Mouse (Mus musculus) ES-Bruce4 (cell line): ENCODE data around the gene Miga2. TPM values are rescaled to one million over a fixed set of nuclear protein-coding genes. Genes with fewer than 3 reads are reported as not detected.
"Not testable (repeated sequence)": the region's sequence is repeated elsewhere in the genome, so short reads cannot be mapped to it uniquely, and the experiment has no call there.

Experiments
- H3K27ac ChIP-seq: 2 replicates; pipeline ENCODE4 v1.5.1; 2012; ENCODE audit warnings: low read length, inconsistent platforms; ENCODE audit not compliant: insufficient read depth
- H3K27me3 ChIP-seq: 2 replicates; pipeline ENCODE4 v1.6.1; 2012; ENCODE audit warnings: mild to moderate bottlenecking, low read length, inconsistent platforms; ENCODE audit not compliant: control insufficient read depth, poor library complexity, insufficient read depth, severe bottlenecking
- H3K36me3 ChIP-seq: 2 replicates; pipeline ENCODE4 v1.6.1; 2012; ENCODE audit warnings: inconsistent platforms, mild to moderate bottlenecking, low read length, moderate library complexity; ENCODE audit not compliant: control insufficient read depth, poor library complexity, insufficient read depth, severe bottlenecking
- H3K4me1 ChIP-seq: one replicate; pipeline ENCODE4 v1.8.1; 2011; ENCODE audit warnings: low read length; ENCODE audit not compliant: control insufficient read depth, insufficient read depth
- H3K4me3 ChIP-seq: 2 replicates; pipeline ENCODE4 v1.5.1; 2011; ENCODE audit warnings: low read depth, mild to moderate bottlenecking, low read length
- H3K9ac ChIP-seq: 2 replicates; pipeline ENCODE4 v1.6.1; 2012; ENCODE audit warnings: low read depth, mild to moderate bottlenecking, inconsistent platforms; ENCODE audit not compliant: poor library complexity, severe bottlenecking
- H3K9me3 ChIP-seq: replicated peaks from 2 replicates; pipeline ENCODE4 v1.6.1; 2012; ENCODE audit warnings: mild to moderate bottlenecking, low read length, inconsistent platforms; ENCODE audit not compliant: control insufficient read depth, poor library complexity, insufficient read depth, severe bottlenecking
- CTCF ChIP-seq: IDR thresholded peaks from one replicate; pipeline ENCODE4 v1.8.1; 2011; ENCODE audit warnings: low read depth, low read length
- EP300 ChIP-seq: IDR thresholded peaks from 2 replicates; pipeline ENCODE4 v1.6.1; 2011; ENCODE audit warnings: low read depth, low read length; ENCODE audit not compliant: insufficient read depth
- POLR2A ChIP-seq: IDR thresholded peaks from one replicate; pipeline ENCODE4 v1.8.1; 2011; ENCODE audit warnings: low read length; ENCODE audit not compliant: insufficient read depth
- polyA plus RNA-seq: library from polyadenylated mRNA; stranded (reverse); fragments of >200 nt; gene quantifications from 2 replicates; pipeline ENCODE4 v1.2.4, GENCODE M21; 2011; ENCODE audit warnings: low read depth; ENCODE audit not compliant: missing spikeins, insufficient read depth, insufficient read length

The Miga2 gene
- polyA plus RNA-seq, 1 experiment = 18.6 TPM

DNA sequence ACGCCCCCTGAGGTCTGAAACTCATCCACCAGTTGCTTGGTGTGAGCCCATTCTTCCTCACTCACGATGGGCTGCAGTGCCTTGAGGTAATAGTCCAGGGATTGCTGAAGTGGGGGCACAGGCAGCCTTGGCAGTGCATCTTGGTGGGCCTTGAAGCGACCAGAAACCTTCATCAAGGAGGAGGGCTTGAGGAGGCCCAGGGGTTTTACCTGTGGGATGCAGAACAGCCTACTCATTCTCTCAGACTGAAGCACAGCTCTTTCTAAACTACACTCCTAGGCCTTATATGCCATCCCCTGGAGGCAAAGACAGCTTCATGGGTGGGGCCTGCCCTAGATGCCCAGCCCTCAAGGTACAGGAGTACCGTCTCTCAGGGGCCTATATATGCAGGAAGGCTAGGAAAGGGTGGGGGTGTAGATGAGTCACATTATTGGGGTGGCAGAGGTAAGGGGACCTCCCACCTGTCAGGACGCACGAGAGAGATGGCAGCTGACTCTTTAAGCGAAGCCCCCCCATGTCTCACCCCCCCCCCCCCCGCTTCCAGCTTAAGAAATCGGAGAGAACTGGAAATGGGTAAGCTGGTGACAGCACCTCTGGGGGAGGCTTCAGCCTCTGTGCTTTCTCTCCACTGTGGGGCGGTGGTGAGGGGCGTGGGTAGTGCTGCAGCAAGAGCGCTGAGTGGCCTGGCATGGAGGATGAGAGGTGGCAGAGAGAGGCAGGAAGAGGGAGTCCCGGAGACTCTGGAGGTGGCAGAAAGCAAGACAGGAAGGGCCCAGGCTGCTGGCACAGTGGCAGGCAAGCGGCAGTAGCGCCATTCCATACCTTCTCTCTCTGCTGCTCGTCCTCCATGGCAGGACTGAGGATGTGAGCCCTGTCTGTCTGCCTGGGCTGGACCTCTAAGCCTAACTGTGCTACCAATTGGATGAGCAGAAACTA, 49.3 kb downstream of the Miga2 start:
- Histone ChIP-seq H3K9me3 (no peaks in the 10 kb centered on the region), H3K9ac (no peak overlapping the region), H3K4me3 (no peak overlapping the region), H3K27ac (no peak overlapping the region), H3K4me1 (no peaks in the 10 kb centered on the region), H3K27me3 (no peaks in the 10 kb centered on the region), H3K36me3 (no peaks in the 10 kb centered on the region)
- TF ChIP-seq CTCF = no peak
- no peak for TF ChIP-seq EP300
- TF ChIP-seq POLR2A = no peak

DNA sequence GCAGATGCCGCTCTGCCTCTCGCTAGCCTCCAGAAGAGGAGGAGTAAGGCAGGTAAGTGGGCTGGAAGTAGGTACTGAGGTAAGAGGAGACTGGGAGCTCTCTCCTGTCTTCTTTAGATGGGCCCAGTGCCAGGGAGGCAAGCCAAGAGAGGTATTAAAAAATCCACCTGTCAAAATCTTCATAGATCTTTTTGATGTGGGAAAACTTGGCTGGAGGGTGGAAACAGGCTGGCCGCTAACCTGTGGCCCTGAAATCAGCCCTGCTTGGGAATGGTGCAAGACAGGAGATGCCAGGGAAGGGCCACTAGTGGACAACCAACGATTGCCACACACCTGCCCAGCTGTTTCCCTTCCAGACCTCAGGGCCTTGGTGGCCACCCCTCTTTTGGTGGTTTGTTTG, 50.1 kb downstream of the Miga2 start:
- Histone ChIP-seq H3K9ac (no peak overlapping the region), H3K27me3 (no peaks in the 10 kb centered on the region), H3K36me3 (no peaks in the 10 kb centered on the region), H3K9me3 (no peaks in the 10 kb centered on the region), H3K27ac (no peak overlapping the region), H3K4me1 (no peaks in the 10 kb centered on the region), H3K4me3 (no peak overlapping the region)
- TF ChIP-seq POLR2A (no peak), CTCF (no peak)

DNA sequence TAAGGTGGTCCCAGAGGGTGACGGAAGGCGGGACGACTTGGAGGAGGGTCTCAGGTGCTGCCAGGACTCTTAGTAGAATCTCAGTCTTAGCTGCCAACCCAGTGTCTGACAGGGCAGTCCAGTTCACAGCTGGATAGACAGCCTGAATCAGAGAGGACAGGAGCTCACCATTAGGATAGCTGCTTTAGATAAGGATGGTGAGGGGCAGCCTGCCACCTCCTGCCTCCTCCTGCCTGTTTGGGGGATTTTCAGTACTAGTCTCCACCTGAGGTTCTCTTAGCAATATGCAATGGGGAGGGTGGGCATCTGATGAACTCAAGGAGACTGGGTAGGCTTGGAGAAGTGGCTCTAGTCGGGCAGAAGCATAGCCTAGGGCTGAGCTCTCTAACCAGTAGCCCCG, 50.6 kb downstream of the Miga2 start:
- Histone ChIP-seq H3K9ac (peak overlapping the region; percentile 98), H3K4me3 (peak overlapping the region; percentile 77), H3K27me3 (no peaks in the 10 kb centered on the region), H3K4me1 (no peaks in the 10 kb centered on the region), H3K9me3 (no peaks in the 10 kb centered on the region), H3K27ac (no peak overlapping the region), H3K36me3 (no peaks in the 10 kb centered on the region)
- TF ChIP-seq POLR2A = no peak
- no peak for TF ChIP-seq CTCF
- TF ChIP-seq EP300 = no peak

DNA sequence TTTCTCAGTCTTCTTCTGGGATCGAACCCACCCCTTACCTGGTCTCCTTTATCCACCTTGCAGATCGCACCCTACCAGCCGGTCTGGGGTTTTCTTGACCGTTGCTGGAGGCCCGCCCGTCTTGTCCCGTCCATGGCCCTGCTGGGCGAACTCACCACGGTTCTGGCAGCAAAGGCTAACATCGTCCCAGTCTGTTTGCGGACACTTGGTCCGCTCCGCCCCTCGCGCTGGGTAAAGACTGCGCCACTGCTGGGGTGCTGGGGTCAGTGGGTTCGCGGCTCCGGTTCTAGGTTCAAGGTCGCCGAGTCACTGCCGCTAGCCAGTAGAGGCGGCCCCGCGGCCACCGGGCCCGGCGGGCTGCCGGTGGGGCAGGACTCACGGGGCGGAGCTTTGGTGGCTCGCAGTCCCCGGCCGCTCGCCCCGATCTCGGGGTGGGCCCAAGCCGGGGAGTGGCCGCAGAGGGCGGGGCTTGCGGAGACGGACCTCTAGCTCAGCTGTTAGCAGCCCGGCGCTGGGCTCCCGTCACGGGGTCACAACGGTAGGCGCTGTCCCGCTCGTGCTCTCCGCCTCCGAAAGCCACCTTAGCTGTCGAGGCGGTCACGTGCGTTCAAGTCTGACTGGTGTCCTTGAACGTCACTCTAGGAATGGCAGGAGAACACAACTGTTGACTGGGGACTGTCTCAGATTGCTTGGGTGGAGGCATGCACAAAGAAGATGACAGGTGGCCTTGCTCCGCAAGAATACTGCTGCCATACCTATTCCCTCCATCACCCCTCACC, 51.3 kb downstream of the Miga2 start, which contains the start of gene Crat:
Gene Crat, minus strand, starts transcription at position 657 of the 779 bp plus-strand sequence.
- Histone ChIP-seq H3K27ac (peak within 1 kb of the TSS; percentile 27), H3K4me1 (no peaks in the 10 kb centered on the region), H3K36me3 (no peaks in the 10 kb centered on the region), H3K4me3 (peak within 1 kb of the TSS; percentile 86), H3K9ac (peak within 1 kb of the TSS; percentile 98), H3K9me3 (no peaks in the 10 kb centered on the region), H3K27me3 (no peaks in the 10 kb centered on the region)
- TF ChIP-seq CTCF = no peak
- 0 out of 2 replicates have a peak, but pooled peaks have one; percentile 52 for TF ChIP-seq EP300

DNA sequence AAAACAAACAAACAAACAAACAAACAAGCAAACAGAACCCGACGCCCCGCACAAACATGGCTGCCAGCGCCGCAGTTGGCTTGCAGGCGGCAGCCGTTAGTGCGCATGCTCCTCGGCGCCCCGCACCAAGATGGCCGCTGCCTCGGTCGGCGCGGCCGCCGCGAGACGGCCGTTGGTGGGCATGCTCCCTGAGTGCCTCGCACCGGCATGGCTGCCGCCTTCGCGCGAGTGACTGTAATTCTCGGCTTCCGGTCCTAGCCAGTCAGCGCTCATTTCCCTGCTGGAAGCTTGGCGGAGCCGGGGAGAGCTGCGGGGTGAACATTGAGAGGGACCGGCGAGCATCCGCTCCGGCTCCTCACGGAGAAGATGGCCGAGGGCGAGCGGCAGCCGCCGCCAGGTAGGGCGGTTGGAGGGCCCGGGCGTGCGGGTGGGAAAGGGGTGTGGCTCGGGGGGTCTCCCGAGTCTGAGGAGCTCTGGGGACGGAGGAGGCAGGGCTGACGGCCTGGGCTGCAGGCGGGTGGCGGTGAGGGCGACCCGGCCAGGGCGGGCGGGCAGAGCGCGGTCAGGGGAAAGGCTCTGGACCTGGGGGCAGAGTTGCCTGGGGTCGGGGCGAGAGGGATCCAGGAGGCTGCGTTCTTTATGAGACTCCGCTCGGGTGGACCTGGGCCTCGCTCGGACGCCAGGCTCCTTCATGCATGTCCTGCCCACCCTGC, 52.1 kb downstream of the Miga2 start, which contains the start of gene Ptpa:
Gene Ptpa, plus strand, starts transcription at position 104 of the 713 bp plus-strand sequence.
- Histone ChIP-seq H3K4me3 (peak within 1 kb of the TSS; percentile 86), H3K9ac (peak within 1 kb of the TSS; percentile 98), H3K27ac (peak within 1 kb of the TSS; percentile 27), H3K36me3 (no peaks in the 10 kb centered on the region), H3K9me3 (no peaks in the 10 kb centered on the region), H3K4me1 (no peaks in the 10 kb centered on the region), H3K27me3 (no peaks in the 10 kb centered on the region)
- no peak for TF ChIP-seq EP300
- TF ChIP-seq POLR2A = peak; percentile 98

DNA sequence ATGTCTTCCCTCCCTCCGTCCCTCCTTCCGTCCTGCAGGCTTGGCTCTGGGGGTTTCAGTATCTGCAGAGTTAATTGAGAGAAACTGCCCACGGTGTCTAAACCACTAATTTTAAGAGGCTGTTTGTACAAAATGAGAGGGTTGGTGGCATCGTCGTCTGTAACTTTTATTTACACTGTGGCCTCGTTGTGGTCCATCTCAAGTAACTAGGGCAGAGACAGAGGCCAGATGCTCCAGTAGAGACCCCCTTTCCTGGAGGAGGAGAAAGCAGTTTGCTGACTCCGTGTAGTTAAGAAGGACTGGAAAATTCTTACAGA, 52.6 kb downstream of the Miga2 start:
- TF ChIP-seq CTCF = no peak
- TF ChIP-seq POLR2A = no peak
- no peak for TF ChIP-seq EP300
- no peaks in the 10 kb centered on the region for H3K36me3 ChIP-seq
- H3K27me3 ChIP-seq = no peaks in the 10 kb centered on the region
- H3K4me3 ChIP-seq = peak overlapping the region; percentile 86
- H3K4me1 ChIP-seq = no peaks in the 10 kb centered on the region
- peak overlapping the region; percentile 27; the same call in 1 of the 2 replicates for H3K27ac ChIP-seq
- no peaks in the 10 kb centered on the region for H3K9me3 ChIP-seq
- peak overlapping the region; percentile 98 for H3K9ac ChIP-seq

DNA sequence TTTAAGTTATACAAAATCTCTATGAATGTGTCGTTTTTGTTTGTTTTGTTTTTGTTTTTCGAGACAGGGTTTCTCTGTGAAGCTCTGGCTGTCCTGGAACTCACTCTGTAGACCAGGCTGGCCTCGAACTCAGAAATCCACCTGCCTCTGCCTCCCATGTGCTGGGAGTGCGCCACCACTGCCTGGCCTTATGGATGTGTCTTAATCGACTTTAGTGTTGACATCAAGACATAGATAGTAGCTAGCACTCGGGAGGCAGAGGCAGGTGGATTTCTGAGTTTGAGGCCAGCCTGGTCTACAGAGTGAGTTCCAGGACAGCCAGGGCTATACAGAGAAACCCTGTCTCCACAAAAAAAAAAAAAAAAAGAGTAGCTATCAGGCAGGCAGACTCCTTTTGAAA, 53.1 kb downstream of the Miga2 start:
- not testable (repeated sequence) for H3K27me3 ChIP-seq, H3K36me3 ChIP-seq, H3K27ac ChIP-seq, H3K9me3 ChIP-seq, H3K4me1 ChIP-seq
- Histone ChIP-seq H3K9ac (peak overlapping the region; percentile 98; the same call in 1 of the 2 replicates), H3K4me3 (0 out of 2 replicates have a peak overlapping the region, but pooled peaks have one; percentile 9)
